Mouse (Mus musculus) limb, embryonic 14.5 days (tissue): ENCODE results near the gene Clec16a. TPM values are rescaled to one million over a fixed set of nuclear protein-coding genes. Genes with fewer than 3 reads are reported as not detected.

ENCODE experiments used
- ATAC-seq: fragments of 200-750 bp; cut with Nextera tagmentation; 2 replicates; pipeline ENCODE4 v1.8.0; 2017; ENCODE audit warnings: low read depth, moderate number of reproducible peaks, moderate TSS enrichment; ENCODE audit not compliant: low FRiP score
- DNase-seq: peaks from one replicate; pipeline ENCODE4 v3.0.0-alpha.2; 2015; ENCODE audit warnings: low spot score
- H3K27ac ChIP-seq: fragments of 300-500 bp; sonication (generic); replicated peaks from 2 replicates; pipeline ENCODE4 v1.5.1; 2014; ENCODE audit warnings: low read depth, mild to moderate bottlenecking, low read length, moderate library complexity, mixed read lengths
- H3K27me3 ChIP-seq: fragments of 300-500 bp; sonication (generic); 2 replicates; pipeline ENCODE4 v1.6.1; 2014; ENCODE audit warnings: low read length, mixed read lengths; ENCODE audit not compliant: control insufficient read depth, insufficient read depth
- H3K36me3 ChIP-seq: fragments of 300-500 bp; sonication (generic); 2 replicates; pipeline ENCODE4 v1.6.1; 2014; ENCODE audit warnings: mild to moderate bottlenecking, low read length, moderate library complexity, mixed read lengths; ENCODE audit not compliant: control insufficient read depth, insufficient read depth
- H3K4me1 ChIP-seq: fragments of 300-500 bp; sonication (generic); 2 replicates; pipeline ENCODE4 v1.6.1; 2014; ENCODE audit warnings: antibody characterized with exemption, low read length, mixed read lengths; ENCODE audit not compliant: control insufficient read depth, insufficient read depth
- H3K4me2 ChIP-seq: fragments of 300-500 bp; sonication (generic); replicated peaks from 2 replicates; pipeline ENCODE4 v1.6.1; 2014; ENCODE audit warnings: low read depth, mild to moderate bottlenecking, low read length, moderate library complexity; ENCODE audit not compliant: severe bottlenecking
- H3K4me3 ChIP-seq: fragments of 300-500 bp; sonication (generic); replicated peaks from 2 replicates; pipeline ENCODE4 v1.5.1; 2014; ENCODE audit warnings: low read length
- H3K9ac ChIP-seq: fragments of 300-500 bp; sonication (generic); 2 replicates; pipeline ENCODE4 v1.6.1; 2014; ENCODE audit warnings: mild to moderate bottlenecking, low read depth, low read length, moderate library complexity; ENCODE audit not compliant: severe bottlenecking
- H3K9me3 ChIP-seq: fragments of 300-500 bp; sonication (generic); 2 replicates; pipeline ENCODE4 v1.6.1; 2016; ENCODE audit warnings: low read length; ENCODE audit not compliant: control insufficient read depth
- POLR2A ChIP-seq: fragments of 200-500 bp; IDR thresholded peaks from 2 replicates; pipeline ENCODE4 v1.8.0; 2012; ENCODE audit warnings: inconsistent platforms, mild to moderate bottlenecking, moderate library complexity, borderline replicate concordance; ENCODE audit not compliant: insufficient read depth, insufficient read length; ENCODE audit errors: extremely low read depth
- WGBS: fragments of 180-500 bp; shearing (Covaris S2); extraction: QIAGEN DNeasy Blood & Tissue Kit; methylation state at CpG from one replicate; pipeline ENCODE4 v1.1.7; 2014; 5-methylcytosine and 5-hydroxymethylcytosine counted together
- polyA plus RNA-seq, 2 experiments: library from polyadenylated mRNA; depleted of rRNA in 1 of 2; stranded (reverse) in 1 of 2; unstranded in 1 of 2; fragments of >200 nt; fragmentation: Nextera tagmentation in 1 of 2; extraction: Ambion mirVana in 1 of 2; gene quantifications; 2 replicates each; pipeline versions ENCODE4 v1.2.1 to v1.2.3; 2012 to 2014

The Clec16a gene
- polyA plus RNA-seq, 2 experiments: 12.5 to 29.9 TPM

- ATAC-seq: no peak
- H3K36me3 ChIP-seq: no peaks in the 10 kb centered on the region
- H3K9ac ChIP-seq: no peak overlapping the region
- peaks cover 15% of the 10 kb centered on the region for H3K4me1 ChIP-seq
- no peak overlapping the region for H3K4me3 ChIP-seq
- H3K9me3 ChIP-seq: no peaks in the 10 kb centered on the region
- no peak overlapping the region for H3K27ac ChIP-seq
- H3K27me3 ChIP-seq: no peaks in the 10 kb centered on the region
- no peak overlapping the region for H3K4me2 ChIP-seq
- no peak for TF ChIP-seq POLR2A
- no peak for DNase-seq
Measured at GRCm38 (mm10) chr16:10651804-10652203, 106.7 kb downstream of the Clec16a start.

GRCm38 (mm10) chr16:10652935-10653334 is 107.8 kb downstream of the Clec16a start:
- ATAC-seq (no peak), DNase-seq (no peak)
- H3K9ac ChIP-seq: no peak overlapping the region
- WGBS: 80% methylated on average over 3 of the region's 3 CpGs
- H3K36me3 ChIP-seq: no peaks in the 10 kb centered on the region
- H3K27me3 ChIP-seq: no peaks in the 10 kb centered on the region
- H3K4me1 ChIP-seq: peaks cover 19% of the 10 kb centered on the region
- H3K4me3 ChIP-seq: no peak overlapping the region
- H3K27ac ChIP-seq: no peak overlapping the region
- no peak for TF ChIP-seq POLR2A
- H3K4me2 ChIP-seq: no peak overlapping the region
- H3K9me3 ChIP-seq: no peaks in the 10 kb centered on the region

GRCm38 (mm10) chr16:10655236-10655635 is 110.1 kb downstream of the Clec16a start:
- Histone ChIP-seq H3K9me3 (no peaks in the 10 kb centered on the region), H3K9ac (no peak overlapping the region), H3K27ac (no peak overlapping the region), H3K4me3 (no peak overlapping the region), H3K4me2 (no peak overlapping the region), H3K36me3 (no peaks in the 10 kb centered on the region), H3K27me3 (no peaks in the 10 kb centered on the region), H3K4me1 (peaks cover 19% of the 10 kb centered on the region)
- DNase-seq (no peak), ATAC-seq (no peak)
- WGBS: 89% methylated on average over 3 of the region's 3 CpGs
- no peak for TF ChIP-seq POLR2A

- no peak for TF ChIP-seq POLR2A
Measured at GRCm38 (mm10) chr16:10655926-10656325, 110.8 kb downstream of the Clec16a start.

GRCm38 (mm10) chr16:10656461-10656860 is 111.3 kb downstream of the Clec16a start:
- DNase-seq: no peak
- Histone ChIP-seq H3K4me2 (no peak overlapping the region), H3K27ac (no peak overlapping the region), H3K9ac (no peak overlapping the region), H3K9me3 (no peaks in the 10 kb centered on the region), H3K4me1 (peaks cover 25% of the 10 kb centered on the region), H3K27me3 (no peaks in the 10 kb centered on the region), H3K36me3 (no peaks in the 10 kb centered on the region), H3K4me3 (no peak overlapping the region)
- 17% methylated on average over 2 of the region's 2 CpGs for WGBS
- no peak for TF ChIP-seq POLR2A
- no peak for ATAC-seq

More at GRCm38 (mm10) chr16:10655926-10656325, 110.8 kb downstream of the Clec16a start:
- Histone ChIP-seq H3K27ac (no peak overlapping the region), H3K27me3 (no peaks in the 10 kb centered on the region), H3K9me3 (no peaks in the 10 kb centered on the region), H3K36me3 (no peaks in the 10 kb centered on the region), H3K4me1 (peaks cover 25% of the 10 kb centered on the region), H3K4me3 (no peak overlapping the region), H3K4me2 (no peak overlapping the region), H3K9ac (no peak overlapping the region)
- DNase-seq (no peak), ATAC-seq (no peak)
- 46% methylated on average over 3 of the region's 3 CpGs for WGBS

GRCm38 (mm10) chr16:10656939-10657338 is 111.8 kb downstream of the Clec16a start:
- H3K9ac ChIP-seq: no peak overlapping the region
- H3K27ac ChIP-seq: no peak overlapping the region
- peaks cover 25% of the 10 kb centered on the region for H3K4me1 ChIP-seq
- H3K36me3 ChIP-seq: no peaks in the 10 kb centered on the region
- WGBS: 44% methylated on average over 1 of the region's 1 CpGs
- H3K4me2 ChIP-seq: no peak overlapping the region
- no peaks in the 10 kb centered on the region for H3K27me3 ChIP-seq
- DNase-seq (no peak), ATAC-seq (no peak)
- no peak for TF ChIP-seq POLR2A
- H3K9me3 ChIP-seq: no peaks in the 10 kb centered on the region
- H3K4me3 ChIP-seq: no peak overlapping the region
